Mouse (Mus musculus) right cerebral cortex, postnatal 10 days (tissue): ENCODE data around the gene Lst1.
"Not testable (repeated sequence)": the region's sequence is repeated elsewhere in the genome, so short reads cannot be mapped to it uniquely, and the experiment has no call there.

Experiments
- DNase-seq, 2 experiments: peaks; one replicate each; pipeline ENCODE4 v3.0.0; 2021; ENCODE audit warnings: low spot score in 2 of 2

Gene Lst1

DNA sequence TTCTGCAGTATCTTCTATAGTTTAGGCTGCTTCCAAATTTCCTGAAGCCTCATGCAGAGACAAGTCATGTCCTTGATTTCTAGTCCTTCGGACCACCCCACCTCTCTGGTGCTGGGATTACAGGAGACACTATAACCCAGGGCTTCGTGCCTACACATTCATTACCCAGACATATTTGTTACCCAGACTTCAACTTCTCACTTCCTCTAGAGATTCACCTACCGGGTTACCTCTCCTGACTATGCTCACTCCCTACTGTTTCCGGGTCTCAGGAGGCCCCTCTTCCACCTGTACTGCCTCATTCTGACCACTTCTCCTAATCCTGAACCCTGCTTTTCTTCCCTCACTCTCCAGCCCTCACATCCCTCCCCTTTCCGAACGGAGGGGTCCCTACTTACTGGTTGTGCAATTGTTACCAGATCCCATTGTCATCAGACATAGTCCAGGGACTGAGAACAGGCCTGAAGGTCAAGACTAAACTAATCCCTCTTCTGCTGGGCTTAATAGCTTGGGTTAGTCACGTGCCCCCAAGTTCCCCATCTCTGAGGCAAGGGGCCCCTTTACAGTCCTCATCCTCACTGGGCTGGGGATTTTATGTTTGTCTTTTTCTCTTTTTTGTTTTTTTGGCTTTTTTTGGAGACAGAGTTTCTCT is at the start of gene Lst1:
Lst1 (minus strand) TSS at position 481 of the 652 bp plus-strand sequence.
- DNase-seq = no peak

DNA sequence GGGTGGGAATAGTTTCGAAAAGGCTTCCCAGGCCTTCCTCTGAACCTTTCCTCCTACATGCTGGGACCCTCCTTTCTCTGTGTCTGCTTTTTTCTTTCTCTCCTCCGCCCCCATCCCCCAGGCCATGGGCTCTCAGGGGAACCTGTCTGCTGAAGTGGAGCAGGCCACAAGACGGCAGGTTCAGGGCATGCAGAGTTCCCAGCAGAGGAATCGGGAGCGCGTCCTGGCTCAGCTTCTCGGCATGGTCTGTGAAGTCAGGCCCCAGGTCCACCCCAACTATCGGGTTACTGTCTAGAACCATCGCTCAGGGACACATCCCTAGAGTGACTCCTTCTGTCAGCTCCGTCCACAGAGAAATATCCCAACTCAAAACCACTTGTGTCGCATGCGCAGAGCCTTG is 49.3 kb upstream of the Lst1 start:
- DNase-seq = no peak

DNA sequence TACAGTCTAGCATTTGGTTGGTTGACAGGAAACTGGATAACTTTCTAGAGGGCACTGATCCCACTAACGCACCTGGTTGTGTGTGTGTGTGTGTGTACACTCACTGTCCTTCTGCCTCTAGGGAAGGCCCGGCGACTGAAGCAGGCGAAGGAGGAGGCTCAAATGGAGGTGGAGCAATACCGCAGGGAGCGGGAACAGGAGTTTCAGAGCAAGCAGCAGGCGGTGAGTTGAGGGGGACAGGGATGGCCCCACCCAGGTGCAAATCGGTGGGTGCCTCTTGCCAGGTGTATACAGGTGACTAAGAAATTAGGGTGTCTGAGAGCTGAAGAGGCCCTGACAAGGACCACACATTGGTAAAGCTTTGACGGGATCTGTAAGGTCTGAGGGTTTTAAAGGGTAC is 48.8 kb upstream of the Lst1 start:
- peak; percentile 61 to 67 for DNase-seq

DNA sequence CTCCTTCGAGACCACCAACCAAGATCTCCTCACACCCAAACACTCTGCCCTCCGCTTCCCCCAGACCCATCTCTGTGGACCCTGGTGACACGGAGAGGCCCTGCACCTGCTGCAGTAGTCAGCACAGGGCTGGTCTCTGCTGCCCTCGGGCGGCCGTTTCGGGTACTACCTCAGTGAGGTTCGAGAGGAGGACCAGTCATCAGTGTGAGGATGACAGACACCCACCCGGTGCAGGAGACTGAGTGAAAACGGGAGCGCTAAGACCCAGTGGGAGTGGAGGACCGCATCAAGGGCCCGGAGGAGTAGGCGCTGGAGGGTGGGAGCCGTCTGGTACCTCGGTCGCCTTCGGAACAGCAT is 48.1 kb upstream of the Lst1 start:
- peak; percentile 98 to 99 for DNase-seq

DNA sequence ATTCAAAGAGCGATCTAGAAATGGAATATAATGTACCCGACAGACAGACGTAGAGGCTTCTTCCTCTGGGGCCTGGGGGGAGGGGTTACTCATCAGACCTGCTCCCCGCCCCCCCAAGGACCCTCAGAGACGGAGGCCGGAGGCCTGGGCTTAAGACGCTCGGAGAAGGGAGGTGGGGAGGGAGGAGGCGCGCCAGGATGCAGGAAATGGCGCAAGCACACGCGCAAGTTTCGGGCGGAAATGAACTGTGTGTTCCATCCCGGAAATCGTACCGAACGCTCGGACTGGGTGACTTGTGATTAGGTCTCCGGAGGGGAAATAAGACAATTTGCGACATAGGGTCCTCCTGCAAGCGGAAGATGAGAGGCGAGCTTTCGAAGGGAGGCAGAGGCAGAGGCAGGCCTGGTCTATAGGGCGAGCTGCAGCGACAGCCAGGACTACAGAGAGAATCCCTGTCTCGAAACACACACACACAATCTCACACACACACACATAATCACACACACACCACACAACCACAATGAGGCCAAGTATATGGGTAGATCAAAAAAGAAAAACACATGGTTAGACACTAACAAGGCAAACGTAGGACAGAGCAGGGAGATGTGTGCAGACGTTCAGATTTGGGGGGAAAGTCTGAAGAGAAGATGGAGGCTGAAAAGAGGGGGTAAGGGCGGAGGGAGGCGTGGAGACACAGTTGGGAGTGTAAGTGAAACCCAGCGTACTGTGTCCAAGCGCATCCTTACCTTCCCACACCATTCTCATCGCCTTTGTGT is 47.6 kb upstream of the Lst1 start, which contains the start of gene Nfkbil1:
Nfkbil1 (minus strand) TSS at position 179 of the 776 bp plus-strand sequence.
- DNase-seq = peak; percentile 96

DNA sequence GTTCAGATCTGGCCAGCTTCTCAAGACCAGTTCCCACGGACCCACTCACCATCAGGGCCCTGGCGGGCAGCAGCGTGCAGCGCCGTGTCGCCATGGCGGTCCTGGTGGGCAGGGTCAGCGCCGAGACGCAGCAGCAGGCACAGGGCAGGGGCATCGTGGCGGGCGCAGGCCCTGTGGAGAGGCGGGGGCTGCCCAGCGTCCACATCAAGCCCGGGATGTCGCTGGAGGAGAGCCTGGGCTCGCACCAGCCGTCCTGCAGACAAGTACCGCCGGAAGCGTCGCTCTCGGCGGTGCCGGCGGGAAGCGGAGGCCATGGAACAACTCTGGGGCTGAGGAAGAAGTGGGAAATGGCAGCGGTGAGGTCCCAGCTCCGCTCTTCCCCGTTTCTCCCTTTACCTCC is 46.7 kb upstream of the Lst1 start:
- DNase-seq = no peak

DNA sequence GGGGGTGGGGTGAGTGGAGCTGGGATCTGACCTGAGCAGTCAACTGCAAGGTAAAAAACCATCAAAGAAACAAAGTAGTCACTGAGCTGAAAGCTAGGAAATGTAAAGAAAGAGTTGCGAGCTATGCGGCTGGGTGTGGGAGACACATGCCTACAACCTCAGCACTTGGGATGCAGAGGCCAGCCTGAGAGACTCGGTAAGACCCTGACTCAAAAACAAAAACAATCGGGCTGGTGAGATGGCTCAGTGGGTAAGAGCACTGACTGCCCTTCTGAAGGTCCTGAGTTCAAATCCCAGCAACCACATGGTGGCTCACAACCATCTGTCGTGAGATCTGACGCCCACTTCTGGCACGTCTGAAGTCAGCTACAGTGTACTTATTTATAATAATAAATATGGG is 45.9 kb upstream of the Lst1 start:
- DNase-seq = not testable (repeated sequence)

DNA sequence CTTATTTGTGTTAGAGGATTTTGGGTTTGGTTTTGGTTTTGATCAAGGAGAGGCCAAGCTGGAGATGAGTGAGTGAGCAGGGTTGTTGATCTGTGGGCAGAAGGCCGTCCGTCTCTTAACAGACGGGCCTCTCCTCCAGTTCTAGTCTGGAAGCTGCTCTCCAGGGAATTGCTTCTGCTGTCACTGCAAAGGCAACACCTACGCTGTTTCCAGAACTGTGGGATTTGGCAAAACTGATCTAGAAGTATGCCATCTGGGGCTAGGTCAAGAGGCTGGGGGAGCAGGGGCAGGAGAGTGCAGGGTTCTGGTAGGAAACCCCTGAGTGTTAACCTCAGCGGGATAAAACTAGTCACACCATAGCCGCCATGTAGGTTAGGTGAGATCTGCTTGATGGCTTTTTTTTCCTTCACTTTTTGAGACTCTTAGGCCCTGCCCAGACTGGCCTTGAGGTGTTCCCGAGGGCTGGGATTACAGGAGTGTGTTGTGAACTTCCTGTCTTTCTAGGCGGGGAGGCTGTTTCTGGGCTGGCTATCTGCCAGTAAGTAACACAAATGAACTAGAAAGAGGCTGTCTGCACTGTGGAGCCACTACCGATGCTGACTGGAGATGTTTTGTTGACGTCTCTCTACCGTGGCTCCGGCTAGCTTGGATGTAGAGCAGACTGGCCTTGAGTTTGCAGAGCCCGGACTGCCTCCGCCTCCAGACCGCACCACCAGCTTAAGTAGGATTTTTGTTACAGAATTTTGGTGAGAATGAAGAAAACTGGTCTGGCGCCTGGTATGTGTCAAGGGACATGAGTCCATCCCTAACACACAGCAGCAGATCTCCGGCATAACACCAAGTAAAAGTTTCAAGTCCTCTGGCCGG is 45.1 kb upstream of the Lst1 start, which contains the start of gene Atp6v1g2:
Atp6v1g2 (plus strand) TSS at position 547 of the 867 bp plus-strand sequence.
- no peak for DNase-seq

DNA sequence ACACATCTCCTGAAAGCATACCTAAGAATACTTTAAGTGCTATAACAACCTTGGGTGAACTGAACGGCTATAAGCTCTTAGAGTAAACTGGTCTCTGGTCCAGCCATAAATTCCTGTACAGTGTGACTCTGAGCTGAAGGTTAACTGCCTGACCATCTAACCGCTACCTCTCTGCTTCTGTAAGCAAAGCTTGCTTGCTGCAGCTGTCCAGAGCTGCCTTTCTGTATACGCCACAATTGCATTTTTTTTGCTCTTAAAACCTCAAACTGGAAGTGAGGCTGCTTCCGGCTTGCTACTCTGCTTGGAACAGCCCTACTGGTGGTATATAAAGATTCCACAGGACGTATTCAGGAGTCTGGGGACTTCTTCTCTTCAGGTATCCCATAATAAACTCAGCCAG is 44.4 kb upstream of the Lst1 start:
- no peak for DNase-seq

DNA sequence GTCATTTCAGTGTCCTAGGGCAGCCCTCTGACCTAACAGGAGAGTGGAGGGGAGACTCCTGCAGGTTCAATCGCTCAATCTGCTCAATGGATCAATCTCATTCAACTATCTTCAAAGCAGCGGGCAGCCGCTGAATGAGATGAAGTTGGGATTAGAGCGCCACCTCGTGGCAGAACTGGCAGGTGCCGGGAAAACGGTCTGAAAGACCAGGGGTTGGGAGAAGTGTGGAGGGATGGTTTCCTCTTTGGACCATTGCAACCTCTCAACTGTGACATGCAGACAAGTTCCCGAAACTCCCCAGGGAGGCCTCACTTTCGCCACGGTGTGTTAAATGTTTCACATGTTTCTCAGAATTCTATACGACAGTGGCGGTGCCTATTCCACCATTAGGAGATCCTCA is 43.8 kb upstream of the Lst1 start:
- DNase-seq = peak; percentile 83 to 91

DNA sequence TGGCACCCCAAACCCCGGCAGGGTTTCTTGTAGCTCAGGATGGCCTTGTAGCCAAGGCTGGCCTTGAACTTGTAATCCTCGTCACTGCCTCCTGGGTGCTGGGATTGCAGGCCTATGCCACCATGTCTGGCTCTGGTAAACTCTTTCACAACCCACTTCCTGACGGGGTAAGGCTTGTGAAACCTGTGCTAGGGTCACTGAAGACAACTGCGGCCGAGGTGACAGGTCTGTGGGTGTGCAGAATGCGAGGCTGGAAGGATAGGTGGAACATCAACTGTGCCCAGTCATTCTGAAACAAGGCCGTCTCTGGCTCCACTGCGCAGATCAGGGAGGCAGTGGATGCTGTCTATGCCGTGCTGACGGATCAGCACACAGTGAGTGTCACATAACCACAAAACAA is 42.8 kb upstream of the Lst1 start:
- DNase-seq = no peak

DNA sequence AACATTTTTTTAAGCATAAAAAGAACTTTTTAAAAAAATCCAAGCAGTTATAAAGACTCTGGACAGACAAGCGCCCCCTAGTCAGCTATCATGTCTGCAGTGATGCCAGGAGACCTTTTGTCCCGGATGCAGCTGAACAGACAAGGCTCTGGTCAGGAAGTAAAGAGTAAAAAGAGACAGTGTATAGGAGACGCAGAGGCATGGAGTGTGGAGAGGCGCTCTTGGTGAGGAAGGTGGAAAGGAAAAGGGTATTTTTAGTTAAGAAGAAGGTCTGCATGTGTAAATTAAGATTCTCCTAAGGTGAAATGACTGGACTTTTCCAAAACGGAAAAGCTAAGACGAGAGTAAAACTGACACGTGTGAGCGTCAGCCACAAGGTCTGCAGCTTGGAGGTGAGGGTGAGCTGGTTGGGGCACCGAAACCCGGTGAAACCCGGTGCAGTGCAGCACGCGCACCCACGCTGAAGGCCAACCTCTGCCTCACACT is 38.4 kb upstream of the Lst1 start:
- no peak for DNase-seq

DNA sequence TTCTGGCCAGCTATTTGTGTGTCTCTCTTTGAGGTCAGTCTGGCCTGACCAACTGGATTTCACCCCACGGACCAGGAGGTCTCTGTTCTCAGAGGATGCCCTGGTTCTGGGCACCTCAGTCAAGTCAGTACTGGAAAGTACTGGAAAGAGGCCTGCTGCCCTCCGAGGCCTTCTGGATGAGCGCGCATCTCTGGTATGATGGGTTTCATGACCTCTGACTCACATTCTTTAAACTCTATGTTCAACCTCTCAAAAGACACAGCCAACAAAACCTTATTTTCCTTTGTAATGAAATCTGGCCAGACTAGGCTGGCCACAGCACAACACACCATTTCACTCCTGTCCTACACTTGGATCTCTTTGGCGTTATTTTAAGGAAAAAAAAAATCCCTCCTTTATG is 37.2 kb upstream of the Lst1 start:
- no peak for DNase-seq

DNA sequence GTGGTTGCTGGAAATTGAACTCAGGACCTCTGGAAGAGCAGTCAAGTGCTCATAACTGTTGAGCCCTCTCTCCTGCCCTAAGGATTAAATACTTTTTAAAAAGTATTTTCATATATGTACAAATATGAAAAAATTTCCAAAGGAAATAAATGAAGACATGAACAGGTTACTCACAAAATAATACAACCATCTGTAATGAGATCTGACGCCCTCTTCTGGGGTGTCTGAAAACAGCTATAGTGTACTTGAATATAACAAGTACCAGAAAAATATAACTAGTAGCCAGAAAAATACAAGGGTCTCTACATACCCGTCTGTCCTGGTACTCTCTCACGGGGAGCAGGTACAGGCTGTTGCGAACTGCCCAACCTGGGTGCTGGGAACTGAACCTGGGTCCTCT is 36.4 kb upstream of the Lst1 start:
- no peak for DNase-seq

DNA sequence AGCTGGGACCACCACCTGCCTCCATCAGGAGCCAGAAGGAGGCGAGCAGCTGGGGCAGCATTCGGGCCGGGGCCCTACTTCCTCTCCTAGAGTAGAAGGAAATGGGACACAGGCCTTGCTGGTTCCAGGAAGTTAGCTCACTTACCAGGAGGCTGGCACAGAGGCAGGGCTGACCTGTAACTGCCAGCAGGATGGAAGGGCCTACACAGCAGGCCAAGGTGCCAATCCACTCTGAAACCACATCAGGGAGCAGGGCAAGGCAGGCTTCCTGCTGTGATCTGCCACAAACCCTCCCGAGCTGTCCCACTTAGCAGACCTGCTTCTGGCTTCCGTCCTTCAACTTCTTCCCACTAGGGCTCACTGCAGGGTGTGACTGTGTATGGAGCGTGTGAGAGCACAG is 34.1 kb upstream of the Lst1 start:
- DNase-seq = peak in 1 of 2 experiments; percentile 33

DNA sequence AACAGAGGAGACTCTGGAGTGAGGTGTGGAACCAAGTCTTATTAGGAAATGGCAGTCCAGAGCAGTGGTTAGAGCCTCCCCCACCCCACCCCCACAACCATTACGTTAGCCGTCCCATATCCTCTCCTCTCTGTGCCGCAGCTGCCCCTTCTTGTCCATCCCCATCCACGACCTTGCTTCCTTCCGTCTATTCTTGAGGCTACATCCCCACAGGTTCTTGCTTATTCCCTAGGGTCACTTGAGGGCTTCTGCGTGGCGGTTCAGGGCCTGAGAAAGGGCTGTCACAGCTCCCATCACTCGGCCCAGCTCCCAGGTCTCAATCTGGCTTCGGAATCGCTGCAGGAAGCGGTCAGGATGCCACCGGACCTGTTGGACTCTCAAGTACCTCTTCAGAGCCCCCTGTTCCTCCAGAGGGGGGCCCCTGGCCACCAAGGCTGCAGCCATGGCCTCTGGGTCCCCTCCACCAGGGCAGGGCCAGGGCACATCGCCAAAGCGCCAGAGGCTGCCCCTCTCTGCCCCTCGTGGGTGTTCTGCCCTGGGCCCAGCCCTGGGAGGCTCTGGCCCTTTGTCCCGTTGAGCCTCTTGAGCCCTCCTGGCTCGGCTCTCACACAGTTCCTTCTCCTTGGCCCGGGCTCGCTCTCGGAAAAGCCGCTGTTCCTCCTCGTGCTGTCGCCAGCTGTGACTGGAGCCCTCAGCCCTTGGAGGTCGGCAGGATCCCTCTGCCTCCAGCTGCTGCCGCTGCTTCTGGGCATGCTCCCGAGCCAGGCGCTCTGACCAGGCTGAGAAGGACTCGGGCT is 32.1 kb upstream of the Lst1 start, which contains the start of gene Gm16181:
Gm16181 (plus strand) TSS at position 679 of the 797 bp plus-strand sequence.
- DNase-seq = peak in 1 of 2 experiments; percentile 32

DNA sequence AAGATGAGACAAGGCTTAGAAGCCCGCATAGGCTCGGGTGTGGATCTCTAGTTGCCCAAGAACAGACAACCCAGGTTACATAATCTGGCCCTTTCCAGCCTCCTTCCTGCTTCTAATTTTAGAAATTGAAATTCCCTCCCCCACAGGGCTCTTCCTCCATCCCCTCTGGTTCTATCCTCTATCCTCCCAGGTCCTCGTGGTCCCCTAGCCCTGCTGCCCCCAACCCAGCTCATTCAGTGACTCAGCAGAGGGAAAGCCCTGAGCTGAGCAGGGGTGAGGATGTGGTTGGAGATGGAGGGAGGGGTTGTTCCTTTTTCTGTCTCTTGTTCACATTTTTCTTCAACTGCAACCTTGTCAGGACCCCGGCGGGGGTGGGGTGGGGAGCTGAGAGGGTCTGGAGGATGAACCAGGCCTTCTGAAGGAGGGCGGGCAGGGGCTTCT is 31.4 kb upstream of the Lst1 start:
- peak in 1 of 2 experiments; percentile 22 for DNase-seq

DNA sequence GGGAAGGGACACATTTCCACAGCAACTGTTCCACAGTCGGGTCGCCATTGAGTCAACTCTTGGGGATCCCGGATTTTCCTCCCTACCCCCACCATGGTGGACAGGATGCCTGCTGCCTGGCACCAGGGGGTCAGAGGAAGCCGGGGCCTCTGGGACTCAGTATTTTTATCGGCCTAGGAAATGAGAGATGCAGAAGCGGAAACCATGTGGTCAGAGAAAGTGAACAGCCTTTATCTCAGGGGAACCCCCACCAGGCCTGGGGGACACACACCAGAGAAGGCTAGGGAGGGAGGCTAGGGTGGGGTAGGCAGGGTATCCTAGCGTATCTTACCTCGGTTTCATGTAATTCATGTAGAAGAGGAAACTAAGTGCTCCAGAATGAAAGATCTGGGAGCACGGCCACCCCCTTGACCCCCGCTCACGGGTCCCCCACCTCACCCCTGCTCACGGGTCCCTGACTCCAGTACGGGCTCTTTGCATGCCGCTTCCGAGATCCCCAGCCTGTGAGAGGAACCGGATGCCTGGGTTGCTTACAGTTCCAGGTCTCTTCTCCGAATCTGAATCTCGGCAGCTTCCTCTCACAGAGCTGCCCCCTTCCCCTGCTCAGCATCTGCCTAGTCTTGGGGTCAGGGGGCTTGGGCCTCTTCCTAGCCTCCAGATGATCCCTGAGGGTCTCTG is 30.4 kb upstream of the Lst1 start:
- DNase-seq = peak in 1 of 2 experiments; percentile 38

DNA sequence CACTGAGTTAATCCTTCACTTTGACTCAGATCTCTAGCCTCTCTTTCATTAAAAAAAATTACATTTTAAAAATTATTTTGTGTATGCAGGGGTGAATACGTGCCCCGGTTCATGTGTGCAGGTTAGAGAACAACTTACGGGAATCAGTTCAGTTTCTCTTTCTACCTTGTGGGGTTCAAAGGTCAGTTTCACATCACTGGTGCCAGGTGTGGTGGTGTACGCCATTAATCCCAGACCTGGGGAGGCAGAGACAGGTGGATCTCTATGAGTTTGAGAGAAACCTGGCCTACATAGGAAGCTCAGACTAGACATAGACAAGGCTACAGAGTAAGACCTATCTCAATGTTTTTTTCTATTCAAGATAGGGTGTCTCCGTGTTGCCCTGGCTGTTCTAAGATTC is 24.8 kb upstream of the Lst1 start:
- DNase-seq = no peak

DNA sequence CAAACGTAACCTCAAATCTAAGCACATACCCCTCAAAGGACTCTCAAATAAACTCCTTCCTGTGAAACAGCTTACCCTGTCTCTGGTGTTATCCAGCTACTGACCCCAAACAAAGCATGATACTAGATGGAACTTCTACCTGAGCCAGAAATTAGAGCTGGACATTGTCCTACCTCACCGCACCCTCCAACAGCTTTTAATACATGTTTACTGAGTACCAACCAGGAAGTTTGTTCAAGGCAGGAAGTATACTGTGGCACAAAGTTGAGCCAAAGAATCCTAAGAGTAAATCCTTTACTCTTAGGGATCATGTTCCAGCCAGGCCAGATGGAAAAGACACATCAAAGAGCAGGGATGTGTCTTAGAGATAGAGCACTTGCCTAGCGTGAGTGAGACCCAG is 22.4 kb upstream of the Lst1 start:
- no peak for DNase-seq
